Mouse (Mus musculus): ENCODE results near the gene Plxnc1. TPM values are rescaled to one million over a fixed set of nuclear protein-coding genes. Genes with fewer than 3 reads are reported as not detected.

Gene Plxnc1
- polyA plus RNA-seq, 1 experiment from 2014 or later: 3.7 TPM

- WGBS: 79% methylated on average over 10 of the region's 10 CpGs
- ATAC-seq (ENCODE audit: low read depth) (no peak), DNase-seq (ENCODE audit: low spot score) (no peak)
- no peaks in the 10 kb centered on the region for H3K27me3 ChIP-seq (replicated peaks; ENCODE audit: control insufficient read depth, insufficient read depth, low read length)
- H3K4me3 ChIP-seq (ENCODE audit: low read depth, low read length): no peak overlapping the region
- peaks cover 43% of the 10 kb centered on the region for H3K4me1 ChIP-seq (ENCODE audit: control insufficient read depth, insufficient read depth, low read length)
- no peaks in the 10 kb centered on the region for H3K36me3 ChIP-seq (ENCODE audit: control insufficient read depth, insufficient read depth, low read length)
- no peaks in the 10 kb centered on the region for H3K9me3 ChIP-seq (ENCODE audit: control insufficient read depth, low read length)
- no peak overlapping the region for H3K27ac ChIP-seq (replicated peaks; ENCODE audit: low read depth, low read length)
- no peak overlapping the region for H3K9ac ChIP-seq (ENCODE audit: low read depth, low read length)
- no peak overlapping the region for H3K4me2 ChIP-seq (ENCODE audit: low read depth, low read length)
Observed at GRCm38 (mm10) chr10:94827325-94827724, 117.3 kb downstream of the Plxnc1 start.

- 54% methylated on average over 12 of the region's 12 CpGs for WGBS
- Histone ChIP-seq H3K4me2 (ENCODE audit: low read depth, low read length) (no peak overlapping the region), H3K27me3 (replicated peaks; ENCODE audit: control insufficient read depth, insufficient read depth, low read length) (no peaks in the 10 kb centered on the region), H3K4me3 (ENCODE audit: low read depth, low read length) (no peak overlapping the region), H3K4me1 (ENCODE audit: control insufficient read depth, insufficient read depth, low read length) (peaks cover 43% of the 10 kb centered on the region), H3K27ac (replicated peaks; ENCODE audit: low read depth, low read length) (no peak overlapping the region), H3K36me3 (ENCODE audit: control insufficient read depth, insufficient read depth, low read length) (no peaks in the 10 kb centered on the region), H3K9ac (ENCODE audit: low read depth, low read length) (no peak overlapping the region), H3K9me3 (ENCODE audit: control insufficient read depth, low read length) (no peaks in the 10 kb centered on the region)
- no peak for DNase-seq (ENCODE audit: low spot score)
- ATAC-seq (ENCODE audit: low read depth): no peak
Observed at GRCm38 (mm10) chr10:94826436-94826835, 118.2 kb downstream of the Plxnc1 start.

GRCm38 (mm10) chr10:94825951-94826350 is 118.7 kb downstream of the Plxnc1 start:
- 64% methylated on average over 2 of the region's 2 CpGs for WGBS
- Histone ChIP-seq H3K9me3 (ENCODE audit: control insufficient read depth, low read length) (no peaks in the 10 kb centered on the region), H3K9ac (ENCODE audit: low read depth, low read length) (no peak overlapping the region), H3K4me1 (ENCODE audit: control insufficient read depth, insufficient read depth, low read length) (peaks cover 43% of the 10 kb centered on the region), H3K4me2 (ENCODE audit: low read depth, low read length) (no peak overlapping the region), H3K4me3 (ENCODE audit: low read depth, low read length) (no peak overlapping the region), H3K36me3 (ENCODE audit: control insufficient read depth, insufficient read depth, low read length) (no peaks in the 10 kb centered on the region), H3K27ac (replicated peaks; ENCODE audit: low read depth, low read length) (no peak overlapping the region), H3K27me3 (replicated peaks; ENCODE audit: control insufficient read depth, insufficient read depth, low read length) (no peaks in the 10 kb centered on the region)
- DNase-seq (ENCODE audit: low spot score) (no peak), ATAC-seq (ENCODE audit: low read depth) (no peak)

GRCm38 (mm10) chr10:94823971-94824760 is 120.5 kb downstream of the Plxnc1 start:
- Histone ChIP-seq H3K4me3 (ENCODE audit: low read depth, low read length) (no peak overlapping the region), H3K9me3 (ENCODE audit: control insufficient read depth, low read length) (no peaks in the 10 kb centered on the region), H3K4me1 (ENCODE audit: control insufficient read depth, insufficient read depth, low read length) (peaks cover 36% of the 10 kb centered on the region), H3K36me3 (ENCODE audit: control insufficient read depth, insufficient read depth, low read length) (no peaks in the 10 kb centered on the region), H3K9ac (ENCODE audit: low read depth, low read length) (no peak overlapping the region), H3K4me2 (ENCODE audit: low read depth, low read length) (peak overlapping the region; percentile 37), H3K27ac (replicated peaks; ENCODE audit: low read depth, low read length) (peak overlapping the region; percentile 89), H3K27me3 (replicated peaks; ENCODE audit: control insufficient read depth, insufficient read depth, low read length) (no peaks in the 10 kb centered on the region; the same call in 1 of the 2 replicates)
- 14% methylated on average over 11 of the region's 11 CpGs for WGBS
- ATAC-seq (ENCODE audit: low read depth) (peak; percentile 90), DNase-seq (ENCODE audit: low spot score) (peak; percentile 94)

- no peak for DNase-seq (ENCODE audit: low spot score)
- Histone ChIP-seq H3K4me3 (ENCODE audit: low read depth, low read length) (no peak overlapping the region), H3K9ac (ENCODE audit: low read depth, low read length) (no peak overlapping the region), H3K36me3 (ENCODE audit: control insufficient read depth, insufficient read depth, low read length) (no peaks in the 10 kb centered on the region), H3K27me3 (replicated peaks; ENCODE audit: control insufficient read depth, insufficient read depth, low read length) (no peaks in the 10 kb centered on the region; the same call in none of the 2 replicates), H3K4me2 (ENCODE audit: low read depth, low read length) (no peak overlapping the region), H3K27ac (replicated peaks; ENCODE audit: low read depth, low read length) (no peak overlapping the region), H3K4me1 (ENCODE audit: control insufficient read depth, insufficient read depth, low read length) (peaks cover 5% of the 10 kb centered on the region), H3K9me3 (ENCODE audit: control insufficient read depth, low read length) (no peaks in the 10 kb centered on the region)
- ATAC-seq (ENCODE audit: low read depth): no peak
- 79% methylated on average over 17 of the region's 17 CpGs for WGBS
Observed at GRCm38 (mm10) chr10:94818781-94819665, 125.6 kb downstream of the Plxnc1 start.

GRCm38 (mm10) chr10:94818127-94818526 is 126.5 kb downstream of the Plxnc1 start:
- DNase-seq (ENCODE audit: low spot score) (no peak), ATAC-seq (ENCODE audit: low read depth) (no peak)
- H3K9ac ChIP-seq (ENCODE audit: low read depth, low read length): no peak overlapping the region
- no peaks in the 10 kb centered on the region for H3K4me1 ChIP-seq (ENCODE audit: control insufficient read depth, insufficient read depth, low read length)
- H3K4me2 ChIP-seq (ENCODE audit: low read depth, low read length): no peak overlapping the region
- WGBS: 84% methylated on average over 3 of the region's 3 CpGs
- H3K36me3 ChIP-seq (ENCODE audit: control insufficient read depth, insufficient read depth, low read length): no peaks in the 10 kb centered on the region
- no peaks in the 10 kb centered on the region for H3K9me3 ChIP-seq (ENCODE audit: control insufficient read depth, low read length)
- no peak overlapping the region for H3K4me3 ChIP-seq (ENCODE audit: low read depth, low read length)
- H3K27me3 ChIP-seq (replicated peaks; ENCODE audit: control insufficient read depth, insufficient read depth, low read length): no peaks in the 10 kb centered on the region; the same call in none of the 2 replicates
- H3K27ac ChIP-seq (replicated peaks; ENCODE audit: low read depth, low read length): no peak overlapping the region

GRCm38 (mm10) chr10:94811907-94812851 is 132.5 kb downstream of the Plxnc1 start:
- Histone ChIP-seq H3K27me3 (replicated peaks; ENCODE audit: control insufficient read depth, insufficient read depth, low read length) (no peaks in the 10 kb centered on the region; the same call in 1 of the 2 replicates), H3K4me2 (ENCODE audit: low read depth, low read length) (no peak overlapping the region), H3K9me3 (ENCODE audit: control insufficient read depth, low read length) (no peaks in the 10 kb centered on the region), H3K27ac (replicated peaks; ENCODE audit: low read depth, low read length) (no peak overlapping the region), H3K4me3 (ENCODE audit: low read depth, low read length) (no peak overlapping the region), H3K9ac (ENCODE audit: low read depth, low read length) (no peak overlapping the region), H3K36me3 (ENCODE audit: control insufficient read depth, insufficient read depth, low read length) (no peaks in the 10 kb centered on the region), H3K4me1 (ENCODE audit: control insufficient read depth, insufficient read depth, low read length) (no peaks in the 10 kb centered on the region)
- 73% methylated on average over 17 of the region's 17 CpGs for WGBS
- DNase-seq (ENCODE audit: low spot score) (no peak), ATAC-seq (ENCODE audit: low read depth) (no peak)

GRCm38 (mm10) chr10:94809946-94810472 is 134.6 kb downstream of the Plxnc1 start:
- DNase-seq (ENCODE audit: low spot score) (no peak), ATAC-seq (ENCODE audit: low read depth) (no peak)
- Histone ChIP-seq H3K27me3 (replicated peaks; ENCODE audit: control insufficient read depth, insufficient read depth, low read length) (no peaks in the 10 kb centered on the region), H3K9me3 (ENCODE audit: control insufficient read depth, low read length) (no peaks in the 10 kb centered on the region), H3K9ac (ENCODE audit: low read depth, low read length) (no peak overlapping the region), H3K4me2 (ENCODE audit: low read depth, low read length) (no peak overlapping the region), H3K36me3 (ENCODE audit: control insufficient read depth, insufficient read depth, low read length) (no peaks in the 10 kb centered on the region), H3K27ac (replicated peaks; ENCODE audit: low read depth, low read length) (no peak overlapping the region), H3K4me3 (ENCODE audit: low read depth, low read length) (no peak overlapping the region), H3K4me1 (ENCODE audit: control insufficient read depth, insufficient read depth, low read length) (no peaks in the 10 kb centered on the region)
- WGBS: 60% methylated on average over 7 of the region's 7 CpGs

Measured in embryonic facial prominence, embryonic 14.5 days (tissue).